22 mouse cellular contexts compared by ENCODE assay signal in genomic region chr9:35632981-35633380, GRCm38 (mm10). TPM values are rescaled to one million over a fixed set of nuclear protein-coding genes. Genes with fewer than 3 reads are reported as not detected.
"Had no signal": no experiment of that assay in that cellular context is flagged by ENCODE, and none has a peak within 500 bp of the region (broad histone marks: within the 10 kb centered on the region; RNA-seq: fewer than 3 reads in every experiment).

No protein-coding gene starts in this region.

- H3K4me3 ChIP-seq: limb, embryonic 15.5 days; midbrain, embryonic 12.5 days; neural tube, embryonic 13.5 days; stomach, embryonic 15.5 days had no signal

- H3K4me2 ChIP-seq: limb, embryonic 15.5 days; midbrain, embryonic 12.5 days; neural tube, embryonic 13.5 days; stomach, embryonic 15.5 days had no signal

- H3K9ac ChIP-seq: limb, embryonic 15.5 days; liver, embryonic 14.5 days; midbrain, embryonic 12.5 days; neural tube, embryonic 13.5 days; stomach, embryonic 15.5 days had no signal

- H3K4me1 ChIP-seq: limb, embryonic 15.5 days; midbrain, embryonic 12.5 days; neural tube, embryonic 13.5 days; stomach, embryonic 15.5 days had no signal

- ATAC-seq: midbrain, embryonic 16.5 days had no signal

- H3K36me3 ChIP-seq: limb, embryonic 15.5 days; midbrain, embryonic 12.5 days; neural tube, embryonic 13.5 days; stomach, embryonic 15.5 days had no signal

- H3K27ac ChIP-seq: limb, embryonic 15.5 days; liver, embryonic 14.5 days; midbrain, embryonic 12.5 days; neural tube, embryonic 13.5 days; stomach, embryonic 15.5 days had no signal

- H3K9me3 ChIP-seq: limb, embryonic 15.5 days; neural tube, embryonic 13.5 days; stomach, embryonic 15.5 days had no signal

- H3K27me3 ChIP-seq: limb, embryonic 15.5 days; midbrain, embryonic 12.5 days; neural tube, embryonic 13.5 days; stomach, embryonic 15.5 days had no signal

- DNase-seq: kidney, adult 18-20 months; layer of hippocampus, adult 9-11 months; layer of hippocampus, postnatal 36 days; lung, adult 18-20 months; right cerebral cortex, postnatal 14 days; thymus, adult 2 months; thymus, postnatal 25 days had no signal

RNA-seq across cellular contexts. Expression of gene Pate3, which starts 15.0 kb away (rescaled TPM):
- total RNA-seq: layer of hippocampus, adult 18-20 months; layer of hippocampus, postnatal 36 days; left cerebral cortex, adult 8-10 months; left cerebral cortex, postnatal 25 days; megakaryocyte-erythroid progenitor cell, adult 5-6 weeks had no signal
- polyA plus RNA-seq: limb, embryonic 11.5 days; limb, embryonic 15.5 days; liver, embryonic 14.5 days; lung, embryonic 16.5 days; midbrain, embryonic 12.5 days; midbrain, embryonic 16.5 days; neural tube, embryonic 13.5 days; spleen, adult 2 months; stomach, embryonic 15.5 days; testis, adult 2 months; thymus, adult 2 months; urinary bladder, adult 2 months had no signal

RNA-seq across cellular contexts. Expression of gene Pate4, which starts 21.2 kb away (rescaled TPM):
- total RNA-seq: layer of hippocampus, adult 18-20 months; layer of hippocampus, postnatal 36 days; left cerebral cortex, adult 8-10 months; left cerebral cortex, postnatal 25 days; megakaryocyte-erythroid progenitor cell, adult 5-6 weeks had no signal
- polyA plus RNA-seq: limb, embryonic 11.5 days; limb, embryonic 15.5 days; liver, embryonic 14.5 days; lung, embryonic 16.5 days; midbrain, embryonic 12.5 days; midbrain, embryonic 16.5 days; neural tube, embryonic 13.5 days; spleen, adult 2 months; stomach, embryonic 15.5 days; testis, adult 2 months; thymus, adult 2 months; urinary bladder, adult 2 months had no signal

RNA-seq across cellular contexts. Expression of gene Pate1, which starts 54.2 kb away (rescaled TPM):
- total RNA-seq: layer of hippocampus, adult 18-20 months; layer of hippocampus, postnatal 36 days; left cerebral cortex, adult 8-10 months; left cerebral cortex, postnatal 25 days; megakaryocyte-erythroid progenitor cell, adult 5-6 weeks had no signal
- polyA plus RNA-seq: limb, embryonic 11.5 days; limb, embryonic 15.5 days; liver, embryonic 14.5 days; lung, embryonic 16.5 days; midbrain, embryonic 12.5 days; midbrain, embryonic 16.5 days; neural tube, embryonic 13.5 days; spleen, adult 2 months; stomach, embryonic 15.5 days; testis, adult 2 months; thymus, adult 2 months; urinary bladder, adult 2 months had no signal
